Mouse (Mus musculus) embryonic fibroblast, embryonic 13.5 days (primary cell): ENCODE results near the gene Hoxa5. TPM values are rescaled to one million over a fixed set of nuclear protein-coding genes. Genes with fewer than 3 reads are reported as not detected.
A peak's percentile ranks its signal among the peaks of the same experiment; 100 is the strongest.

ENCODE experiments used
- H3K27ac ChIP-seq: 2 replicates; pipeline ENCODE4 v1.5.1; 2012; ENCODE audit warnings: low read length, control low read depth, inconsistent platforms; ENCODE audit not compliant: insufficient read depth
- H3K4me1 ChIP-seq: 2 replicates; pipeline ENCODE4 v1.6.1; 2011; ENCODE audit warnings: low read length; ENCODE audit not compliant: control insufficient read depth, insufficient read depth
- H3K4me3 ChIP-seq: 2 replicates; pipeline ENCODE4 v1.5.1; 2011; ENCODE audit warnings: mild to moderate bottlenecking, control low read depth, low read length; ENCODE audit not compliant: insufficient read depth
- CTCF ChIP-seq: IDR thresholded peaks from 2 replicates; pipeline ENCODE4 v1.5.1; 2011; ENCODE audit warnings: mild to moderate bottlenecking, control low read depth, low read length, moderate library complexity, borderline replicate concordance; ENCODE audit not compliant: insufficient read depth
- POLR2A ChIP-seq: IDR thresholded peaks from 2 replicates; pipeline ENCODE4 v1.6.1; 2011; ENCODE audit warnings: low read depth, mild to moderate bottlenecking, control low read depth, low read length, moderate library complexity
- polyA plus RNA-seq: library from polyadenylated mRNA; stranded (reverse); fragments of >200 nt; gene quantifications from 2 replicates; pipeline ENCODE4 v1.2.4, GENCODE M21; 2011; ENCODE audit warnings: low read depth; ENCODE audit not compliant: missing spikeins, insufficient read length

The Hoxa5 gene
- polyA plus RNA-seq, 1 experiment, result 11.9 TPM

DNA sequence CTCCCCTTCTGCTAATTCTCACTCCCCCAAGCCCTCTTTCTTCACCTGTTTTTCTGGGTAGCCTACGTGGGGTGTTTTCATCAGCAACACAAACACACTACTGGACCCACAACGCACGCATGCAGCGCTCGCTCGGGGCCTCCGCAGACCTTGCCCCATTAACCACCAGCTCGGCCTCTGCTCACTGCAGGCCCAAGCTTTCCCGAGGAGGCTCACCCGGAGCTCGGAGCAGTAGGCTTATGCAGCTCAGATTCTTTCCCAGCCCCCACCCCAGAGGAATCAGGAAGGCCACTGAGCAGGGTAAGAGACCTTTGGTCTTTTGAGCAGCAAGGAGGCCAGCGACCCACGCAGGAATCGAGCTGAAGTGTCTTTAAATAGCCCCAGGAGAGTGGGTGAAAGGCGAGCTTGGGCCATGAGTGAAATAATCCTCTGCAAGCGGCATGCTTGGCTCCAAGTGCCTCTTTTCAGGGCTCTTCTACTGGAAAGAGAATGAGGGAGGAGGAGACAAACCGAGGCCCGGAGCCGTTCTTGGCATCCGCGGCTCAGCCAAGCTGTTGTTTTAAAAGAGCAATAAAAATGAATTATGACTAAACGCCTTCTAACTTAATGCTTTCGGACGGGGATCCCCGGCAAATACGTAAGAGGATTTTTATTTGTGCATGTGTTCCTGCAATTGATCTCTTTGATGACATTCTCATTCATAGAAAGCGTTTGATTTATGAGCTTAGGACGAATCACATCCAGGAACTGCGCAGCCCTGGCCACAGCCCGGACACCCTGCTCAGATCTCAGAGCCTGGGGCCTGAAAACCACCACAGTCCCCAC, 43.7 kb downstream of the Hoxa5 start:
- TF ChIP-seq CTCF, result no peak
- TF ChIP-seq POLR2A, result 0 out of 2 replicates have a peak, but pooled peaks have one; percentile 31
- Histone ChIP-seq H3K4me3 (peak overlapping the region; percentile 23), H3K27ac (peak overlapping the region; percentile 76), H3K4me1 (0 out of 2 replicates have a peak, but pooled peaks cover 2% of the 10 kb centered on the region)

DNA sequence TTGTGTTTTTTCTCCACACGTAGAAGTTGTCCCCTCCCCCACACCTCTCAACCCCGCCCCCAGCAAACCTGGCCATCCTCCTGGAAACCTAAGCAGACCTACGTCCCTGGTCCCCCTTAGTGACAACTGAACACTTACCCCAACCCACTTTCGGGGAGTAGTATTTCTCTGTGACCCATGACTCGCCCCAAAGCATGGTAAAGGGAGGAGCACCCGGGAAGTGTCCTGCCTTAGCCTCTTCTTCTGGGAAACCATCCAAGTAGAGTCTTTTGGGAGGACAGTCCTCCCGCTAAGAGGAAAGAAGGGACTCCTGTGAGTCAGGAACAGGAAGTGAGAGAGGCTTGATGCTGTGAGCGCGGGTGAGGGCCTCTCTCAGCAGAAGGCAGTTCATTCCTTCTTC, 44.4 kb downstream of the Hoxa5 start:
- peak overlapping the region; percentile 90 for H3K27ac ChIP-seq
- peak overlapping the region; percentile 55 for H3K4me3 ChIP-seq
- H3K4me1 ChIP-seq, result 0 out of 2 replicates have a peak, but pooled peaks cover 2% of the 10 kb centered on the region
- TF ChIP-seq CTCF (no peak), POLR2A (no peak)

- Histone ChIP-seq H3K4me3 (peak overlapping the region; percentile 55), H3K4me1 (0 out of 2 replicates have a peak, but pooled peaks cover 2% of the 10 kb centered on the region), H3K27ac (peak overlapping the region; percentile 90)
- TF ChIP-seq CTCF (no peak), POLR2A (no peak; the same call in none of the 2 replicates)
Measured at GRCm38 (mm10) chr6:52159164-52159761, 45.1 kb downstream of the Hoxa5 start.

DNA sequence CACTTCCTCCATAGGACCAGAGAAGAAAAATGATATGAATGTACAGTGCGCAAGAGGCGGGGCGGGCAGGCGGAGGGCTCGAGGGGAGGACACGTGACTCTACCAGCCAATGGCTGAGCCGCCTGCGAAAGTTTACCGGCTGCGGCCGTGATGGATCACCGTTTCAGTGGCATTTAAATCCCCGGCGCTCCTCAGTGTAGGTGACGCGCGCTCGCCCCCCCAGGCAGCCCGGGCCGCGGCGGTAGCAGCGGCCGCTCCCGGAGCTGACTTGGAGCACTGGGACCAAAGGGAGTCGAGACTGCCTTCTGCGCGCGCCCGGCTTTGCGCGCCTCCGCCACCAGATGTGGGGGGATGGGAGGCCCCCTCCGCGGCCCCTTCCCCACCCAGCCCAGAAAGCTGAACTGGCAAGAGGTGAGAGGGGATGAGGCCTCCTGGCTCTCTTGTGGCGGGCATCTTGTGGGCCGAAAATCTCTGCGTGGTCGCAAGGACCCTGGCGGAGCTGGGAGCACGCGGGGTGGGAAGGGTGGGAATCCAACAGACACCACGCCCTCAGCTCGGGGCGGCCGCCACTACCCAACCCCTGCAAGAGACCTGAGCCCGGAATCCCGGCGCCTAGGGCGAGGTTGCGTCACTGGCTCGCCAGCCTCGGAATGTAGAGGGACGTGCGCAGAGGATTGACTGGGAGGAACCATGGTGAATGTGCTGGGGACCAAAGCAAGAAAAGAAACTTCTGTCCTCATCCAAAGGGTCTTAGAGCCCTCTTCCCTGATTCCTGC, 45.9 kb downstream of the Hoxa5 start, which contains the start of gene Hoxa1:
TSS of gene Hoxa1 (minus strand) at position 42 of the 776 bp plus-strand sequence.
- TF ChIP-seq CTCF, result no peak
- TF ChIP-seq POLR2A, result peak; percentile 70
- H3K27ac ChIP-seq, result peak within 1 kb of the TSS; percentile 90
- H3K4me1 ChIP-seq, result 0 out of 2 replicates have a peak, but pooled peaks cover 2% of the 10 kb centered on the region
- H3K4me3 ChIP-seq, result peak within 1 kb of the TSS; percentile 55

GRCm38 (mm10) chr6:52157466-52158275, 46.7 kb downstream of the Hoxa5 start:
- TF ChIP-seq CTCF, result no peak
- TF ChIP-seq POLR2A, result no peak
- no peaks in the 10 kb centered on the region for H3K4me1 ChIP-seq
- H3K4me3 ChIP-seq, result peak overlapping the region; percentile 54
- H3K27ac ChIP-seq, result no peak overlapping the region

GRCm38 (mm10) chr6:52156551-52157200, 47.7 kb downstream of the Hoxa5 start:
- Histone ChIP-seq H3K4me3 (no peak overlapping the region), H3K27ac (no peak overlapping the region), H3K4me1 (no peaks in the 10 kb centered on the region)
- TF ChIP-seq CTCF, result no peak
- no peak for TF ChIP-seq POLR2A

DNA sequence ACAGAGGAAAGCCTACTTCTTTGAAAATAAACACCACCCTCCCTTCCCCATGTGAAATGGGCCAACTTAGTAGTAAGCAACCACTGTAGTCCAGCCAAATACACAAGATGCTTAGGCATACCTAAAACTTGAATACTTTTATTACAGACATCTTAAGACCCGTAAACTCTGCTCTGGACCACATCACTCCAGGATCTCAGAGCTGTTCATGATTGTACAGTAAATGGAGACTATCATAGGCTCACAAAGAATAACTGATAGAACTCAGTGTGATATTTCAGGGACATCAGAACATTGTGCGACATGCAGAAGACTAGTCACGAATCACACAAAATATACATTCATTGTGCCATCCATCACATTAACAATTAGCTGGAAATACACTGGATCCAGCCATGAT, 48.9 kb downstream of the Hoxa5 start:
- Histone ChIP-seq H3K4me3 (no peak overlapping the region), H3K4me1 (0 out of 2 replicates have a peak, but pooled peaks cover under 1% of the 10 kb centered on the region), H3K27ac (no peak overlapping the region)
- TF ChIP-seq CTCF, result no peak
- no peak for TF ChIP-seq POLR2A

DNA sequence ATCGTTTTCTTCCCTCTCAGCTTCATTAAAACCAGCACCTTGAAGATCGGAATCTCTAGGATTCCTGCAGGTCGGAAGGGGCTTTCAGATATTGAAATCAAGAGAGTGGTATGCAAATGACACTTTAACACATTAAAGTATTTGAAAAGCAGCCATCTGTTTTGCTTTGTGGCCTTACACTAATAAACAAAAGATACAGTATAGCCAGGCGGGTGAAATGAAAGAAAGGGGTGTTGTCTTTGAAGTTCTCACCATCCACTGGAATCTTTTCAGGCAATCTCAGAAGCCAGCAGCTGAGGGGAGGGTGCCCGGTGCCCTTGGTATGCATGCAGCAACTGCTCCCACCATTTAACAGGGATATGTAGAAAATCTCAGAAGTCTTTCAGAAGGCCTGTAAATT, 50.3 kb downstream of the Hoxa5 start:
- TF ChIP-seq CTCF (no peak), POLR2A (no peak)
- no peak overlapping the region for H3K4me3 ChIP-seq
- no peak overlapping the region for H3K27ac ChIP-seq
- H3K4me1 ChIP-seq, result 0 out of 2 replicates have a peak, but pooled peaks cover 4% of the 10 kb centered on the region

GRCm38 (mm10) chr6:52153270-52153669, 51.1 kb downstream of the Hoxa5 start:
- Histone ChIP-seq H3K27ac (no peak overlapping the region), H3K4me1 (0 out of 2 replicates have a peak, but pooled peaks cover 4% of the 10 kb centered on the region), H3K4me3 (no peak overlapping the region)
- TF ChIP-seq POLR2A (no peak), CTCF (no peak)
